Mouse (Mus musculus) liver, embryonic 13.5 days (tissue): ENCODE data around the gene Crhr1. TPM values are rescaled to one million over a fixed set of nuclear protein-coding genes. Genes with fewer than 3 reads are reported as not detected.

Experiments
- polyA plus RNA-seq: library from polyadenylated mRNA; unstranded; fragments of >200 nt; fragmentation: Nextera tagmentation; extraction: Ambion mirVana; gene quantifications from 2 replicates; pipeline ENCODE4 v1.2.1, GENCODE M21; 2015

Crhr1 gene
- polyA plus RNA-seq, 1 experiment from 2014 or later: not detected

Other genes with a start within 250 kb of the Crhr1 start
- gene Nsf, start 178.8 kb upstream of the Crhr1 start, polyA plus RNA-seq: 29.6 and 37.5 TPM in 2 replicates
- 21.3 and 24.1 TPM in 2 replicates for gene Arf2, start 166.1 kb upstream of the Crhr1 start, polyA plus RNA-seq
- not detected in 2 replicates for gene Sppl2c, start 53.5 kb downstream of the Crhr1 start, polyA plus RNA-seq
- gene Mapt, start 98.5 kb downstream of the Crhr1 start, polyA plus RNA-seq: 0.53 and 1.0 TPM in 2 replicates